Mouse (Mus musculus) heart, embryonic 12.5 days (tissue): ENCODE measurements at regions not wholly inside any gene's neighbourhood (a gene's known extent, or its start where the extent isn't known, plus 50 kb on each side); places are given as distances from the start of the nearest gene placed in this dataset.
"Not testable (repeated sequence)": the region's sequence is repeated elsewhere in the genome, so short reads cannot be mapped to it uniquely, and the experiment has no call there.

Experiments used
- ATAC-seq: fragments of 200-750 bp; cut with Nextera tagmentation; 2 replicates; pipeline ENCODE4 v1.8.0; 2017; ENCODE audit warnings: moderate TSS enrichment, moderate library complexity; ENCODE audit not compliant: insufficient number of reproducible peaks, low FRiP score
- H3K27ac ChIP-seq: fragments of 300-500 bp; sonication (generic); 2 replicates; pipeline ENCODE4 v1.5.1; 2016; ENCODE audit warnings: mild to moderate bottlenecking, moderate library complexity; ENCODE audit not compliant: poor library complexity, severe bottlenecking
- H3K27me3 ChIP-seq: fragments of 300-500 bp; sonication (generic); replicated peaks from 2 replicates; pipeline ENCODE4 v1.6.1; 2016; ENCODE audit warnings: mild to moderate bottlenecking, moderate library complexity
- H3K36me3 ChIP-seq: fragments of 300-500 bp; sonication (generic); 2 replicates; pipeline ENCODE4 v1.6.1; 2016; ENCODE audit warnings: mild to moderate bottlenecking, moderate library complexity
- H3K4me1 ChIP-seq: fragments of 300-500 bp; sonication (generic); replicated peaks from 2 replicates; pipeline ENCODE4 v1.6.1; 2016; ENCODE audit warnings: mild to moderate bottlenecking
- H3K4me2 ChIP-seq: fragments of 300-500 bp; sonication (generic); 2 replicates; pipeline ENCODE4 v1.6.1; 2016; ENCODE audit warnings: mild to moderate bottlenecking, moderate library complexity
- H3K4me3 ChIP-seq: fragments of 300-500 bp; sonication (generic); 2 replicates; pipeline ENCODE4 v1.5.1; 2016; ENCODE audit warnings: mild to moderate bottlenecking
- H3K9ac ChIP-seq: fragments of 300-500 bp; sonication (generic); 2 replicates; pipeline ENCODE4 v1.6.1; 2016; ENCODE audit warnings: mild to moderate bottlenecking, moderate library complexity
- H3K9me3 ChIP-seq: fragments of 300-500 bp; sonication (generic); replicated peaks from 2 replicates; pipeline ENCODE4 v1.6.1; 2016; ENCODE audit warnings: mild to moderate bottlenecking, moderate library complexity
- WGBS: fragments of 180-500 bp; shearing (Covaris S2); methylation state at CpG from one replicate; pipeline ENCODE4 v1.1.7; 2016; 5-methylcytosine and 5-hydroxymethylcytosine counted together

DNA sequence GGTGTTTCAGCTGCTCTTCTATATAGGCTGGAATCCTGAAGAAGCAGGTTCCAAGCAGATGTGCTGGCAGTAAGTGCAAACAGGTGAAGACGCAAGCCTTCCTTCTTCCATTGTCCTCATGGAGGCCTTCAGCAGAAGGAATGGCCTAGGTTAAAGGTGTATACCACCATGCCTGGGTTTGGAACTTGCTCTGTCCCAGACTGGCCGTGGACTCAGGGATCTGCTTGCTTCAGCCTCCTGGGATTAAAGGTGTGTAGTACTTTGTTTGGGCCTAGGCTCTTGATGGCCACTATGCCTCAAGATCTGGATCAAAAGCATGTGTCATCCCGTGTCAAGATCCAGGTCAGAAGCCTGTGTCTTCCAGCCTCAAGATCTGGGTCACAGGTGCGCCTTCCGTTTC, 257.0 kb upstream of the Nr5a2 start:
- whole genome bisulfite sequencing: 85% methylated on average over 5 of the region's 5 CpGs
- Histone ChIP-seq H3K9me3 (no peaks in the 10 kb centered on the region), H3K27ac (no peak overlapping the region), H3K4me2 (no peak overlapping the region), H3K36me3 (no peaks in the 10 kb centered on the region), H3K4me3 (no peak overlapping the region), H3K27me3 (no peaks in the 10 kb centered on the region), H3K4me1 (peaks cover 5% of the 10 kb centered on the region; the same call in 1 of the 2 replicates), H3K9ac (no peak overlapping the region)
- no peak for ATAC-seq

DNA sequence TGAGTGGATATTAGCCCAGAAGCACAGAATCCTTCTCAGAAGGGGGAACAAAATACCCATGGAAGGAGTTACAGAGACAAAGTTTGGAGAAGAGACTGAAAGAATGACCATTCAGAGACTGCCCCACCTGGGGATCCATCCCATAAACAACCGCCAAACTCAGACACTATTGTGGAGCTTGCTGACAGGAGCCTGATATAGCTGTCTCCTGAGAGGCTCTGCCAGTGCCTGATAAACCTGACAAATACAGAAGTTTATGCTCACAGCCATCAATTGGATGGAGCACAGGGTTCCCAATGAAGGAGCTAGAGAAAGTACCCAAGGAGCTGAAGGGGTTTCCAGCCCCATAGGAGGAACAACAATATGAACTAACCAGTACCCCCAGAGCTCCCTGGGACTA, 254.1 kb upstream of the Nr5a2 start:
- not testable (repeated sequence) for H3K27ac ChIP-seq
- 31% methylated on average over 1 of the region's 1 CpGs for WGBS

DNA sequence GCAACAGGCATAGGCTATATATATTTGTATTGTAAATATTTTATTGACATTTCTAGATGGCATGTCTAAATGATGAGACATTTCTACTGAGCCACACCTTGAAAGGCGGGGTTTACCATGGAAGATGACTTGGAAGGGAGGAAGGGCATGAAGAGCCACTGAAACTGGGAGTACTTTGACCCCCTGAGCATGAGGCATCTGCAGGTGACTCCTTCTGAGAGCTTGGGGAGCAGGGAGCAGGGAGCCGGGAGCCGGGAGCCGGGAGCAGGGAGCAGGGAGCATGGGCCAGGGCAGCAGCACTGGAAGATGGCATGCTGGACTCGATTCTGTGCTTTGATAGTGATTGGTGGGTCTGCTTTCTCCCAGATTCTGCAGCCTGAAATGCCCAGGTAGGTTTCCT, 253.5 kb upstream of the Nr5a2 start:
- H3K4me1 ChIP-seq: no peaks in the 10 kb centered on the region
- no peak overlapping the region for H3K4me3 ChIP-seq
- H3K4me2 ChIP-seq: no peak overlapping the region
- no peaks in the 10 kb centered on the region for H3K9me3 ChIP-seq
- WGBS: 84% methylated on average over 5 of the region's 5 CpGs
- no peaks in the 10 kb centered on the region for H3K27me3 ChIP-seq
- H3K27ac ChIP-seq: no peak overlapping the region
- ATAC-seq: no peak
- no peak overlapping the region for H3K9ac ChIP-seq
- H3K36me3 ChIP-seq: no peaks in the 10 kb centered on the region

More for the DNA sequence above, 254.1 kb upstream of the Nr5a2 start:
- not testable (repeated sequence) for H3K4me2 ChIP-seq, H3K36me3 ChIP-seq, H3K4me3 ChIP-seq, H3K9ac ChIP-seq, H3K4me1 ChIP-seq, ATAC-seq, H3K27me3 ChIP-seq, H3K9me3 ChIP-seq

DNA sequence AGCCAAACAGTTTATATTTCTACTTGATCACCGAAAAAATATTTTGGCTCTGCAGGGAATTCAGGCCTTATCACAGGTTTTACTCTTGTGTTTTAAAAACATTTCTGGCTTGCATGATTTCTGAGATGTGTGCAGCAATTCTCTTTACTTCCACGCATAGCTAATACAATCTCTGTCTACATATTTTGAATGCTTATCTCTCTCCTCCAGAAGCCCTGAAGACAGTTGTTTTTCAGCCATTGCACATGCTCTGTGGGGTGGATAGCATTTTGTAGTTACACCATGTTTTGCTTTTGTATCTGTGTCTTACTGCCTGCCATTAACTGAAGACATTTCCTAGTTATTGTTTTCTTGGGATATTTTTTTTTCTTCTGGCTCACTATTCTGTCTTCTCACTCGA, 252.6 kb upstream of the Nr5a2 start:
- peaks cover 2% of the 10 kb centered on the region; the same call in 1 of the 2 replicates for H3K9me3 ChIP-seq
- no peak overlapping the region for H3K27ac ChIP-seq
- H3K9ac ChIP-seq: no peak overlapping the region
- no peak for ATAC-seq
- H3K4me2 ChIP-seq: no peak overlapping the region
- no peaks in the 10 kb centered on the region for H3K36me3 ChIP-seq
- no peaks in the 10 kb centered on the region for H3K4me1 ChIP-seq
- H3K27me3 ChIP-seq: no peaks in the 10 kb centered on the region
- no peak overlapping the region for H3K4me3 ChIP-seq
- WGBS: 48% methylated on average over 3 of the region's 3 CpGs

DNA sequence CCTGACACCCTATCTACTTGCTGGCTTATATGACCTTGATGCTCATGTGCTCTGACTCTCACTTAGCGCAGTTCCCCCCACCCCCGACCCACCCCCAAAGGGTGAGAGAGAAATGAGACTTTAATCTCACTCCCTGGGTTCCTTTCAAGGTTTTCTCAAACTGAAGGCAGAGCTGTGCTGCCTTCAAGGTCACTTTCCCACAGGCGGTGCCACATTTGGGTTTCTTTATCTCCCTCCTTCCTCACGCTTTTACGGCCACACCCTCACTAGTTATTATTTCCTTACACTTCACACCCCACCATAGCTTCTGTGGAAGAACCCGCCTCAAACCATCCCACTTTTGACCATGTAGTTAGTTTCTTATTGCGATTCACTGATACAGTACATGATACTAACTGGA, 244.1 kb upstream of the Nr5a2 start:
- no peaks in the 10 kb centered on the region for H3K4me1 ChIP-seq
- no peak overlapping the region for H3K27ac ChIP-seq
- 50% methylated on average over 7 of the region's 7 CpGs for WGBS
- no peaks in the 10 kb centered on the region for H3K36me3 ChIP-seq
- H3K9ac ChIP-seq: no peak overlapping the region
- H3K9me3 ChIP-seq: peaks cover 2% of the 10 kb centered on the region; the same call in 1 of the 2 replicates
- no peaks in the 10 kb centered on the region for H3K27me3 ChIP-seq
- ATAC-seq: no peak
- H3K4me3 ChIP-seq: no peak overlapping the region
- no peak overlapping the region for H3K4me2 ChIP-seq

DNA sequence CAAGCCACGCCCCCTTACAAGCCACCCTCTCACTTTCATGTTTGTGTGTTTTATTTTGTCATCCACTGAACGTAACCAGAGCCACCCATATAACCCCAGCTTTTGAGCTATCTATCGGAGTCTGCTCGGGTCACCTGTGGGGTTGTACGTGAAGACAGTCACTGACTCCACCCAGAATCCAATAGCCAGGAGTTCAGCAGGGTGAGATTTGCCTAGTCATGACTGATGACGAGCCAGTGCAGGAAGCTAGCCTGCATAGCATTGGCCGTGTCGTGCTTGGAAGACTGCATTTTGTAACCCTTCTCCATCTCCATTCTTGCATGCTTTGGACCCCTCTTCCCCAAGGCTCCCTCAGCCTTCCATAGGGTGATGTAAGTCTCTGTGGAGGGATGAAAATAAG, 243.3 kb upstream of the Nr5a2 start:
- Histone ChIP-seq H3K27me3 (no peaks in the 10 kb centered on the region), H3K4me1 (no peaks in the 10 kb centered on the region), H3K4me3 (no peak overlapping the region), H3K27ac (no peak overlapping the region), H3K4me2 (no peak overlapping the region), H3K9ac (no peak overlapping the region), H3K9me3 (peaks cover 1% of the 10 kb centered on the region; the same call in 1 of the 2 replicates), H3K36me3 (no peaks in the 10 kb centered on the region)
- no peak for ATAC-seq
- WGBS: 76% methylated on average over 8 of the region's 8 CpGs

DNA sequence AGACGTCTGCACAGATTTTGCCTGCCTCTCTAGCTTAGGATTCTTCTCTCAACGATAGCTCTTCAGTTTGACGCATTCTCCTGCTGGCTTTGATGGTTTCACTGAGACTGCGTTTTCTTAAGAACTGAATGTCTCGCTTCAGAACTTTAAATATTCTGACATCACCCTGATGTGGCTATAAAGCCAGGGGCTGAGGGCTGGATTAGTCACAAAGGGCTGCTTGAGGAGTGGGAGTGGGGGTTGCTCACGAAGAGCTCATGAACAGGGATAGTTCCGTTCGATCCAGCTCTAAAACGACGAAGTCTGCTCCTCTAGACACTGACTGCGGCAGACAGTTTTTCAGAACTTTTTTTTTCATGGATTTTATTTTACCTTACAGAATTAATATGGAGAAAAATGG, 240.7 kb upstream of the Nr5a2 start:
- no peak for ATAC-seq
- no peaks in the 10 kb centered on the region for H3K36me3 ChIP-seq
- H3K4me2 ChIP-seq: no peak overlapping the region
- no peaks in the 10 kb centered on the region for H3K27me3 ChIP-seq
- H3K27ac ChIP-seq: no peak overlapping the region
- WGBS: 75% methylated on average over 11 of the region's 11 CpGs
- no peaks in the 10 kb centered on the region for H3K4me1 ChIP-seq
- no peak overlapping the region for H3K9ac ChIP-seq
- H3K4me3 ChIP-seq: no peak overlapping the region
- no peaks in the 10 kb centered on the region for H3K9me3 ChIP-seq

DNA sequence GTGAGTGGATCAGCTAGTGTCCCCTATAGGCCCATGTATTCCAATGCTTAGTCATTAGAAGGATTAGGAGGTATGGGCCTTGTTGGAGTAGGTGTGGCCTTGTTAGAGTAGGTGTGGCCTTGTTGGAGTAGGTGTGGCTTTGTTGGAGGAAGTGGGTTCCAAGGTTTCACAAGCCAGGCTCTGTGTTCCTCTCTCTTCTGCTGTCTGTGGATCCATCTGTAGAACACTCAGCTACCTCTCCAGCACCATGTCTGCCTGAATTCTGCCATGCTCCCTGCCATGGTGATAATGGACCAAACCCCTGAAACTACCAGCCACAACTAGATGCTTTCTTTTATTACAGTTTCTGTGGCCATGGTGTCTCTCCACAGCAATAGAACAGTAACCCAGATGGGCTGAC, 235.7 kb upstream of the Nr5a2 start:
- Histone ChIP-seq H3K27me3 (no peaks in the 10 kb centered on the region), H3K27ac (no peak overlapping the region), H3K9ac (no peak overlapping the region), H3K36me3 (no peaks in the 10 kb centered on the region), H3K9me3 (no peaks in the 10 kb centered on the region), H3K4me1 (no peaks in the 10 kb centered on the region), H3K4me2 (no peak overlapping the region), H3K4me3 (no peak overlapping the region)
- no peak for ATAC-seq

DNA sequence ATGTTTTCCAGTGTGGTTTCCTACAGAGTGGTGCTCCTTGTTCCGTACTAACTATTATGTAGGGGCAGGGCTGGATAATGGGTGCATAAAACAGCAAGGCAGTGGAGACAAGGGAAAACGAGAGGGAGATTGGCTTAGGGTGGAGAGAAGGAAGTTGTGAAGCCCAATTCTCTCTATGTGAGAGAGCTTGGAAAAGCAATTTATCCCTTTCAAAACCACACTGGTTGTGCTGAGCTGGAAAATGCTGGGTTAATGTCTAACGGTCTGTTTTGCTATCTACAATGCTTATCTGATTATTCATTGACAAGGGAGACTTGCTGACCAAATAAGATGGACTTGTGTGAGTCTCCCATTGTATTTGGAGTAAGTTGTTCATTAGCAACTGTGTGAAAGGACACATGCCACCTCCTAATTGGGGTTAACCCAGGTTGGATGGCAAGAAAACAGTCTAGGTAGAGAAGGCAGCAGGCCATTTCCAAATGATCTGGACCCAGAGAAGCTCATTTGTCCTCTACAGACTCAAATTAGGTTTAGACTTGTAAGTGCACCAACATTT, 234.9 kb upstream of the Nr5a2 start:
- no peak overlapping the region for H3K27ac ChIP-seq
- no peak for ATAC-seq
- H3K9me3 ChIP-seq: no peaks in the 10 kb centered on the region
- no peaks in the 10 kb centered on the region for H3K27me3 ChIP-seq
- no peak overlapping the region for H3K4me3 ChIP-seq
- H3K36me3 ChIP-seq: no peaks in the 10 kb centered on the region
- H3K4me2 ChIP-seq: no peak overlapping the region
- H3K4me1 ChIP-seq: no peaks in the 10 kb centered on the region
- no peak overlapping the region for H3K9ac ChIP-seq
- 62% methylated on average over 3 of the region's 3 CpGs for WGBS

DNA sequence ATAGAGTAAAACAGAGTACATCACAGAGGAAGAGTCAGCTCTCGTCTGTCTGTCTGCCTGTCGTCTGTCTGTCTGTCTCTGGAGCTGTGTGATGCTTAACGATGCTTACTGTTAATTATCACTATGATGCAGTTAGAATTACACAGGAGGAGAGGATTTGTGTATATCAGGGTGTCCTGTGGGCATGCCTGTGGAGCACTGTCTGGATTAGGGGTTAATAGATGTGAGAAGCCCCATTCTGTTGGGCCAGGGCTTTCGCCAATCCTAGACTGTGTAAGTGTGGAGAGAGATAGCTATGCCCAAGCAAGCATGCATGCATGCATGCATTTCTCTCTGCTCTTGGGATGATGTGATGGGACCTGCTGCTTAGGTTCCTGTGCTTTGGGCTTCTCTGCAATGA, 218.0 kb upstream of the Nr5a2 start:
- no peak overlapping the region for H3K4me2 ChIP-seq
- no peak overlapping the region for H3K4me3 ChIP-seq
- H3K9ac ChIP-seq: no peak overlapping the region
- no peaks in the 10 kb centered on the region for H3K36me3 ChIP-seq
- ATAC-seq: no peak
- H3K4me1 ChIP-seq: 0 out of 2 replicates have a peak, but pooled peaks cover 10% of the 10 kb centered on the region
- WGBS: 85% methylated on average over 4 of the region's 4 CpGs
- H3K9me3 ChIP-seq: no peaks in the 10 kb centered on the region
- no peaks in the 10 kb centered on the region for H3K27me3 ChIP-seq
- no peak overlapping the region for H3K27ac ChIP-seq

DNA sequence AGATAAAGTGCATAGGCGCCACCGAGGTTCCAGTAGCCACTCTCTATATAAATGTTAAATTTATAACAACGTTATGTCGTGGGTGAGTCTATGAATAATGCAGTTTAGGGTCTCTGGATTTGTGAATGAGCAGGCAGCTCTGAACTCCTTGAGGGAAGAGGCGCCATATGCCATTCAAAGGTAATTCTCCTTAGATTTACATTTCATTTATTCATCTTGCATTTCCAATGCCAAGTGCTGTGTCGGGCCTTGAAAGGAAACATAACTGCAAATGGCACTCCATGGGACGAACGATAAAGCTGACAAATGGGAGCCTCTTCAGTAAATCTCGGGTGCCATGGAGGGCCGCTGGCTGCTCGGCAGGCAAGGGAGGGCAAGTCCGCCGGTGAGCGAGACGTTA, 216.4 kb upstream of the Nr5a2 start:
- no peak overlapping the region for H3K4me3 ChIP-seq
- no peak overlapping the region for H3K9ac ChIP-seq
- no peaks in the 10 kb centered on the region for H3K36me3 ChIP-seq
- 79% methylated on average over 15 of the region's 15 CpGs for WGBS
- no peak overlapping the region for H3K27ac ChIP-seq
- H3K4me2 ChIP-seq: no peak overlapping the region
- no peaks in the 10 kb centered on the region for H3K9me3 ChIP-seq
- H3K27me3 ChIP-seq: no peaks in the 10 kb centered on the region
- ATAC-seq: no peak
- H3K4me1 ChIP-seq: 0 out of 2 replicates have a peak, but pooled peaks cover 10% of the 10 kb centered on the region

DNA sequence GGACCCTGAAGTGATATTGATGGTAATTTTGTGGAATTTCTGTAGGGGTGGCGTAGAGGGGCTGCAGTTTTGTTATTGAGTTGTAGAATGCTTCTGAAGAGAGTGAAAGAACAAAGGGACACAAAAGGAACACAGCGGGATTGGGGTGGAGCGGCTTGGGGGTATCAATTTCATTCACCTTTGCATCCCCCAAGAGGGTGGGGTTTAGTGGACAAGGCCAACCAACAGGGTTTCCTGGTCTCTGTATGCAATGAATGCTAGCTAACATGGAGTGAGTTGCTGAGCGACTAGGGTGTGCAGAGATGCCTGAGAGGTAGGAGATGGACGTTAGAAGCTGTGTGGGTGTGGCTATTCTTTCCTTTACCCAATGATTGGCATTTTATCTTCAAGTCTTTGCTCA, 213.8 kb upstream of the Nr5a2 start:
- Histone ChIP-seq H3K27ac (no peak overlapping the region), H3K27me3 (no peaks in the 10 kb centered on the region), H3K4me1 (0 out of 2 replicates have a peak, but pooled peaks cover 10% of the 10 kb centered on the region), H3K4me2 (no peak overlapping the region), H3K9me3 (no peaks in the 10 kb centered on the region), H3K4me3 (no peak overlapping the region), H3K9ac (no peak overlapping the region), H3K36me3 (no peaks in the 10 kb centered on the region)
- no peak for ATAC-seq
- WGBS: 59% methylated on average over 5 of the region's 5 CpGs
